Mouse (Mus musculus) B cell, adult 2 months (primary cell): ENCODE results near the gene Serpinb6b.
A peak's percentile ranks its signal among the peaks of the same experiment; 100 is the strongest.

ENCODE experiments used
- DNase-seq, 2 experiments: peaks; one replicate each; pipeline ENCODE4 v3.0.0; 2022

Gene Serpinb6b

DNA sequence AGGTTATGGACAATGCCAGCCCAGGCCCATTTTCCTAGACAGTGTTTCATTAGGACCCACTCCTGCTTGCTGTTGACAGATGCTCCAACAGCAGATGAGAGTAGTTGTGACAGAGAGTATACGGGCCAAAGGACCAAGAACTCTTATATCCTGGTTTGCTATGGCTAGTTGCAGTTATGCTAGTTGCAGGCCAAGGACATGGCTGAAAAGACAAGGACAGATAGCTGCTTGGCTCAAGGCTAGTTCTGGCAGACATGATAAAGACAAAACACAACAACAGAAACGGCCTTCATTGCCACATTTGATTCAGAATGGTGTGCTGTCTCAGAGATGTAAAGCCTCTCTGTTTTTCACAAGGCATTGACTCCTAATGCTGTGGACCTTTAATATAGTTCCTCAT is 10.7 kb downstream of the Serpinb6b start:
- DNase-seq = no peak

DNA sequence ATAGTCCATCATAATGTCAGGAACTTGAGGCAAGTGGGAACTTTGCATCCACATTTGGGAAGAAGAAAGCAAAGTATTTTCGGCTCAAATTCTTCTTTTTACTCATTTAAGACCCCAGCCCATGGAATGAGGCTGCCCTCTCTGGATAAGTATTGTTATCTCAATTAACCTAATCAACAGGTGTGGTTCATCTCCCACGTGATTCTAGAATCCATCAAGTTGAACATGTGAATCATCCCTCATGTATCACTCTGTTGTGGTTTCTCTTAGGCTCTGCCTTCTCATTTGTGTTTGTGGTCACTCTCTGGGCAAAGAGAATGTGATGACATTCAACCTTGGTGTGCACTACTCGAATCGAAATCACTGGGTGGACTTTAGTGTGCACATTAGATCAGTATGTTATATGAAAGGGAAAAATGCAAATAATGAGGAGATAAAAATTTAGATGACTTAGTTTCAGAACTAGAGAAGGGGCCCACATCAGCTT is 17.6 kb downstream of the Serpinb6b start:
- no peak for DNase-seq

DNA sequence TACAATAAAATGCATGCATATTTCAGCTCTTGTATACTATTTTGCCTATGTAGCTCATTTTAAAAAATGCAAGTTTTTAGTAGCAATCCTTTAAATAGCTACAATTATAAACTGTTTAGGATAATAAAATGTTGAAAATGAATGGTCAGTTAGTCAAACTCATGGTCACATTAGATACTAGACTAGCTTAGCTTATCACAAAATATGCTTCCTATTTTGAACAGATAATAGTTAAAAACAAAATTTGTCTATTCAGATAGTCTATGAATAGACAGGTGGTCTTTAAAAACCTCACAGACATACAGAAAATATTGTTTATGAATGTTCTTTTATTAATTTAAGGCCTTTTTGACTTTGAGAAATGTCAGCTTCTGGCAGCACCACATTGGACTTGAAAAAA is 21.2 kb downstream of the Serpinb6b start:
- no peak for DNase-seq

- DNase-seq = peak; percentile 43 to 44
Observed at GRCm38 (mm10) chr13:32993152-32993893, 28.3 kb downstream of the Serpinb6b start.

GRCm38 (mm10) chr13:32993894-32994242 is 28.9 kb downstream of the Serpinb6b start:
- no peak for DNase-seq

DNA sequence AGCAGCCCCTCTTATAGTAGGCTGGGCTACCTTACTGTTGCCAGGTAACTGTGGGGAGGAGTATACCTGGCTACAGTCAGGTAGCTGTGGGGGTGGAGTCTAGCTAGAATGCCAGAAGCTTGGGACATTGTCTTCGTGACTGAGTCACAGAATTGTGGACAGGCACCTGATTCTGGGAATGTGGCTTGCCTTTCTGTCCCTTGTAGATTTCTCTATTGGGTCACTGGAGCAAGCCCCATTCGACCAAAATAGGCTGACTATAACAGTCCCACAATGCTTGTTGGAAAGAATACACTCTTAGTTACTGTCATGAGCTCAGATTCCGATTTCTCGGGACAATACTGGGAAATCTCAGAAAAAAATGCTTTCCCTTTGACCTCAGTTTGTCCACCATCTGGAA is 30.0 kb downstream of the Serpinb6b start:
- DNase-seq = no peak

- DNase-seq = no peak
Observed at GRCm38 (mm10) chr13:33001341-33001740, 36.3 kb downstream of the Serpinb6b start.

DNA sequence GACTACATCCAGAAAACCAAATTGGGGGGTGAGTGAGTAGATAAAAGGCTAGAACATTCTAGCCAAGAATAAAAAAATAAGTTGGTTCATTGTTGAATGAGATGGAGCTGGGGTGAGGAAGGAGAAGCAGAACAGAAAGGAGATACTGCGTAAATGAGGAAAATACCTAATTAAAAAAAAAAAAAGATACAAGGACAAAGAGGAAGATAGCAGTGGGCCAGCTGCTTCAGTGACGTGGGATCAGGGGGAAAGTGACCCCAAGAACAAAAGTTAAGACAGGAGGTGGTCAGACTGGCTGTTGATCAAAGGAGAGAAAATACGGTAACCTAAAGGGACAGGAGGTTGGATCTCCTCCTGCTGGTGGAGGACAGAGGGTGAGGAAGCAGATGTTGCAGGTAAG is 37.9 kb downstream of the Serpinb6b start, which contains the start of gene Serpinb9:
Gene Serpinb9 (plus strand): TSS at position 301 of the 400 bp plus-strand sequence.
- no peak for DNase-seq

- DNase-seq = no peak
Observed at GRCm38 (mm10) chr13:33003523-33004413, 38.8 kb downstream of the Serpinb6b start.

DNA sequence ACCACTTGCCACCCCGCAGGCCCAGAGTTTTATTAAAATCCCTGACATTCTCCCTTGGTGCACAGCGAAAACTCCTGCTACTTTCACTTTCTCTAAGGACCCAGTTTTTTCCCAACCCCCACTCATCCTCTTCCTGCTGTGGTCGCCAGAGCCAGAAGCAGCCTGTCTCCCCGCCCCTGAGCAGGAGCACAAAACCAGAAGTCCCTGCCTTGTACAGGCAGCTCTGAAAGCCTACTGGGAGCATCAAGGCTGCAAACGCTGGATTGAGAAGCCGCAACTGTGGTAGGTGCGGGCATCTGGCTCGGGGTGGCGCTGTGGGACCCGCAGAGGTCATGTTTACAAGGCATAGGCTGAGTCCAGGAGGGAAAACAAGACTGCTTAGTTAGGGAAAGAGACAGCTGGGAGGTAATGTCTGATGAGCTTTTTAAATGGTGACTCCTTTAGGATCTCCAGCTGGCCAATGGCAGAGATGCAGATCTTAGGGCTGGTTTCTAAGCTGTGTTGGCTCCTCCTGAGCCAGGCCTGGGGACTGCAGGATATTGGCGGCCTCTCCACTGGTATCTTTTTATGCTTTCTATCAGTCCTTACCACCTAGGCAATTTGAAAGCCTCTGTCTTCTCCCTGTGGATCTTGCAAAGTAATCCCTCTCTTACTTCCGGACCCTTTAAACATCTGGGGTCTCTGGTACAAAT is 39.6 kb downstream of the Serpinb6b start:
- peak; percentile 82 to 84 for DNase-seq

DNA sequence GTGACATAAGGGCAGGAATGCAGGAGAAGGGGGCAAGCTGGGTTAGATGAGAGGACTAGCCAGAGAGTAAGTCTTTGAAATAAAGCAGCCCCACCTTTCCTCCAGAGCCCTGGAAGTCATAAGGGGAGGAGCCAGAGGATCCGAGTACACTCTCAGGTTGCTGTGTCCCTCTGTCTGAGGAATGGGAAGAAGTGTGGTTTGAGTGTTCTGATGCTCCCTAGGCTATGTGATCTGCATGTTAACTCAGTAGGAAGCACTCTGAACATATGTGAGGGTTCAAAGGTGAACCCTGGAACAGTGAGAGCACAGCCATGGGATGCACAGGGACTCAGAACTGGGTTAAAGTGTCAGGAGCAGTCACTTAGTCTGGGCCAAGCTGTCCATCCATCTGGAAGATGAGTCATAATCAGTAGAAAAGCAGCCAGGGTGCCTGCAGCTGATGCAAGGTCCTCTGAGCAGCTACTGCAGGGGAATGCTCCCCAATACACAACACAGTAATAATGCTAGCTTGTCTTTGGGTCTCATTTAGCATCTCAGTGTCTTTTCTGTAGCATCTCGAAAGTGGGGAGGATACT is 40.6 kb downstream of the Serpinb6b start:
- DNase-seq = no peak

DNA sequence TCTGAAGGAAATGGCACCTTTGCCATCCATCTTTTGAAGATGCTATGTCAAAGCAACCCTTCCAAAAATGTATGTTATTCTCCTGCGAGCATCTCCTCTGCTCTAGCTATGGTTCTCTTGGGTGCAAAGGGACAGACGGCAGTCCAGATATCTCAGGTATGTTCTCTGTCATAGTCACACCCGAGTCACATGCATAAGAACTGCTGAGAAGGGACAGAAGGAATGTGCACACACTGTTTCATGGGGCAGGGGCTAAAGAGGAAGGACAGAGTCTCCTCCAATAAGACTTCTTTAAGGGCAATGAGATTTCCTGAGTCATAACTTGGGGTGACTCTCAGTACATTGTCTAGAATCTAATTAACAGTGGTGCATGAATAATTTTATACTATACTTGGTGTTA is 41.5 kb downstream of the Serpinb6b start:
- no peak for DNase-seq

- no peak for DNase-seq
Observed at GRCm38 (mm10) chr13:33012395-33012794, 47.4 kb downstream of the Serpinb6b start.

DNA sequence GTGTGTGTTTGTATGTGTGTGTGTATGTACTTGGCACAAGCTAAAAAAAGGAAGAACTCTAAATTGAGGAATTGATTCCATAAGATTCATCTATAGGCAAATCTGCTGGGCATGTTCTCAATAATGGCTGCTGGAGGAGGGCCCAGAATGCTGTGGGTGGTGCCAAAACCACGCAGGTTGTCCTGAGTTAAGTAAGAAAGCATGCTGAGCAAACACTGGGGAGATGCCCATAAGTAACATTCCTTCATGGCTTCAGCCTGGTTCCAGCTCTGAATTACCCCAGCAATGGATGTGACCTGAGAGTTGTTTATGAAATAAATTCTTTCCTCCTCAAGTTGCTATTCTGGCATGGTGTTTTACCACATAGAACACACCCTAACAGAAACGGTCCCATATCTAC is 48.3 kb downstream of the Serpinb6b start:
- no peak for DNase-seq

DNA sequence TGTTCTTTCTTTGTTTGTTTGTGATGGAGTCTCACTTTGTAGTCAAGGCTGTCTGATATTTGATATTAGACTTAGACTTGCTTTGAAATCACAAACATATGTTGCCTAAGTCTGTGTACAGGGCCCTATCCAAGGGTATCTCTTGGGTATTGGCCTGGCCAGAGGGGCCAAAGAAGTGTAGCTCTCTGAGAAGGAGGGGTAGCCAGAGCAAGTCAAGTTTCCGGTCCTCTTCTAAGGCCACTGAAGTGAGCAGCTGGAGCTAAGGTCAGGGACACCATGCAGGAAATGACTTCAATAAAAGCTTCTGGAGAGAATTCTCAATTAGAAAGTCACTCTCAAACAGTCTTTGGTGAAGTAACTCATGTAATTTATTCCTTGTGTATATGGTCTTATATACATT is 57.4 kb downstream of the Serpinb6b start:
- no peak for DNase-seq

DNA sequence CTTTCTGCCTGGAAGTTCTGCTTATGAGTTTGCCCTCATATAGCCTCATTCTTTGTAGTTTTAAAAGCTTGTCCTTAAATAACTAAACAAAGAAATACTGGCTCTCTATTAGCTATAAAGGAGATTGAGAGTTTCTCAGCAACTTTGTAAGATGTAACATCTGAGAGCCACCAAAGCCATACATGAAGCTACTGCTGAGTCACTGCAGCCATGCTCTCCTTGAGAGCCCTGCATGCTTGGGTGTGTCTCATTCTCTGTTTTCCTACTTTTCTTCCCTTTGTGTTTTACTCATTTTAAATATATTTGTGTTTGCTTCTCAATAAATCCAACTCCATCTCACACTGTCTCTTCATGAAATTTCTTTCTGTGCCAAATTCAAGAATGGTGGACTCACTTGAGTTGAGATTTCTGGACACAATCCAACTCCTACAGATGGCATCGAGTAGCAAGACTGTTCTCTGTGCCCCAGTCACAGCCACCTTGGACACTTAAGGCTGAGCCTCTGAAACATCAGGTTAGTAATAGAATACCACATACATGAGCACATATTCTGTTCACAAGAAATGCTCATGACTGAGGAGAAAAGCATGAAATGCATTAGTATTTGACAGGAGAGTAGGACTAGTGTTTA is 61.5 kb downstream of the Serpinb6b start:
- DNase-seq = no peak

GRCm38 (mm10) chr13:33027244-33027643 is 62.2 kb downstream of the Serpinb6b start, which contains the start of gene Serpinb9b:
Serpinb9b (plus strand) TSS chr13:33027416.
- no peak for DNase-seq

GRCm38 (mm10) chr13:33028146-33028545 is 63.1 kb downstream of the Serpinb6b start:
- DNase-seq = no peak

GRCm38 (mm10) chr13:33028550-33028949 is 63.5 kb downstream of the Serpinb6b start:
- DNase-seq = no peak
